Mouse (Mus musculus) embryonic fibroblast, embryonic 13.5 days (primary cell): ENCODE data around the gene Slc35g3.

ENCODE experiments used
- CTCF ChIP-seq: IDR thresholded peaks from 2 replicates; pipeline ENCODE4 v1.5.1; 2011; ENCODE audit warnings: mild to moderate bottlenecking, control low read depth, low read length, moderate library complexity, borderline replicate concordance; ENCODE audit not compliant: insufficient read depth
- POLR2A ChIP-seq: IDR thresholded peaks from 2 replicates; pipeline ENCODE4 v1.6.1; 2011; ENCODE audit warnings: low read depth, mild to moderate bottlenecking, control low read depth, low read length, moderate library complexity

DNA sequence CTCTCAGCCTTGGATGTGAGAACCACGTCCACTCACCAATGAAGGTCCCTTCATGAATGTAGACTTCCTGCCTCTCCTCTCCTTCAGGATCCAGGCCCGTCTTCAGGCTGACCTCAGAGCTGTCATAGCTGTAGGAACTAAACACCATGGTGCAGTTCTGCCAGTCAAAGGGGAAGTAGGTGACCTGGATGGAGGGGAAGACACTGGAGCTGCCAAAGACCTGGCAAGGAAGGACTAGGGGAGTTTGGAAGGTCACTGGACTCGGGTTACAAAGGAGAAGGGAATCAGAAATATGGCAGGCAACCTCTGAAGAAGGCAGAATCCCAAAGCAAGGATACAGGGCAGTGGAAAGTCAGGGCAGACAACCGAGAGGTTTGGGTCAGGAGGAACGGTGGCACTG is 31.7 kb upstream of the Slc35g3 start:
- TF ChIP-seq POLR2A (no peak), CTCF (no peak)
